Mouse (Mus musculus) lung, postnatal 10 days (tissue): ENCODE data around the gene Acsm1.
A peak's percentile ranks its signal among the peaks of the same experiment; 100 is the strongest.

Experiments
- DNase-seq: peaks from one replicate; pipeline ENCODE4 v3.0.0; 2021

Gene Acsm1

GRCm38 (mm10) chr7:119673465-119673864 is 66.6 kb downstream of the Acsm1 start:
- DNase-seq, result peak; percentile 34

GRCm38 (mm10) chr7:119680107-119680506 is 73.3 kb downstream of the Acsm1 start:
- no peak for DNase-seq

GRCm38 (mm10) chr7:119682699-119683098 is 75.9 kb downstream of the Acsm1 start:
- no peak for DNase-seq

- DNase-seq, result no peak
Measured at GRCm38 (mm10) chr7:119689726-119690125, 82.9 kb downstream of the Acsm1 start, which contains the start of gene Acsm4. TSS of gene Acsm4 (plus strand) at chr7:119690026.

GRCm38 (mm10) chr7:119692302-119692701 is 85.5 kb downstream of the Acsm1 start:
- no peak for DNase-seq

- DNase-seq, result no peak
Measured at GRCm38 (mm10) chr7:119694926-119695325, 88.1 kb downstream of the Acsm1 start.
